Mouse (Mus musculus): Measurements from ENCODE around the gene Hpse. TPM values are rescaled to one million over a fixed set of nuclear protein-coding genes. Genes with fewer than 3 reads are reported as not detected.

Gene Hpse
- total RNA-seq, 4 experiments from 2014 or later, result 0.66 to 1.5 (median 0.75) TPM

DNA sequence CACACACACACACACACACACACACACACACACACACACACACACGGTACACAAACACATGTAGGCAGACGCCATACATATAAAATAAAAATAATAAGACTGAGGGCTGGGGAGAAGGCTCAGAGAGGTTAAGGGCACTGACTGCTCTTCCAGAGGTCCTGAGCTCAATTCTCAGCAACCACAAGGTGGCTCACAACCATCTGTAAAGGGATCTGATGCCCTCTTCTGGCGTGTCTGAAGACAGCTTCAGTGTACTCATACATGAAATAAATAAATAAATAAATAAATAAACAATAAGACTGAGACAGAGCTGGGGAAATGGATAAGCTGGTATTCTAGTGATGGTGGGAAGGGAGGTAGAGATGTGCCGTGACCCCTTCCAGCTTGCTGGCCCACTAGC lies 33.9 kb downstream of the Hpse start:
- DNase-seq, result no peak

DNA sequence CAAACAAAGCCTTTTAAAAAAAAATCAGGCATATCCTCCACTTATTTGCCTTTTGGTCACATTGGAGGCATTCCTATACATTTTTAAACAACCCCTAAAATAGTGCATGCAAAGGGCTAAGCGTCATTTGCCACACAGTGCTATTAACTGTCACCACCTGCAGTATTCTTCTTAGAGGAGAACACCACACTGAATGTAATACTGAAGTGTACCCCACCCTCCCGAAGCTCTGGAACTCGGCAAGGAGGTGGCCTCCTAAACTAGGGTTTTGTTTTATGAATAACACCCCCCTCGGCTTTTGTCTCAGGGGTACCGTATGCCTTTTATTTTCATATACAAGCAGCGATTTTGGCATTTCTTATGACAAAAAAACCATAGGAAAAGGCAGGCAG lies 39.0 kb downstream of the Hpse start:
- DNase-seq, result no peak

DNA sequence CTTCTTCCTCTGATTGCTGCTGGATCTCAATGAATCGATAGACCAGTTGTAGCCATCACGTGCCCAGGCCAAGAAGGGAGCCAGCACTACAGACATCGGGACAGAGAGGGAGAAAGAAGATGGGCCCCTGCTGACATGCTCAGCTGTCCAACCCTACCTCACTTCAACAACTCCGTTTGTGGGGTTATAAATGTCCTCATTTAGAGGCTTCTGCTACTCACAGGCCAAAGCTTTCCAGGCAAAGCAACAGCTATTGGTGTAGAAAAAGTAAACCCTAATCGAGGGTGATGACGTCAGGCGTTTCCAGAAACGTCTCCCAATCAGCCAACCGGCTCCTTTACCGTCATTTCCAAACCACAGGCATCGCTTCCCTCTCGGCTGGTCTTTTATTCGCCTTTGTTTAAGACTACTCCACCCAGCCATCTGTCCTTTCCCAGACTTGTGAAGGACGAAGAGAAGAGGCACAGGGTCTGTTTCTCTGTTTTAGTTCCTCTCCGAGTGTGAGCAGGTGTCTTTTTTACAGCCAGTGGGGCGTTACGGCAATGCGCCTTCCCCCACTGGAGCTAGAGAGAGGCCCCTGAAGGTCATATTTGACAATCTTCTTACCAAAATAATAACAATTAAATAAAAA lies 39.5 kb downstream of the Hpse start:
- DNase-seq, result no peak

DNA sequence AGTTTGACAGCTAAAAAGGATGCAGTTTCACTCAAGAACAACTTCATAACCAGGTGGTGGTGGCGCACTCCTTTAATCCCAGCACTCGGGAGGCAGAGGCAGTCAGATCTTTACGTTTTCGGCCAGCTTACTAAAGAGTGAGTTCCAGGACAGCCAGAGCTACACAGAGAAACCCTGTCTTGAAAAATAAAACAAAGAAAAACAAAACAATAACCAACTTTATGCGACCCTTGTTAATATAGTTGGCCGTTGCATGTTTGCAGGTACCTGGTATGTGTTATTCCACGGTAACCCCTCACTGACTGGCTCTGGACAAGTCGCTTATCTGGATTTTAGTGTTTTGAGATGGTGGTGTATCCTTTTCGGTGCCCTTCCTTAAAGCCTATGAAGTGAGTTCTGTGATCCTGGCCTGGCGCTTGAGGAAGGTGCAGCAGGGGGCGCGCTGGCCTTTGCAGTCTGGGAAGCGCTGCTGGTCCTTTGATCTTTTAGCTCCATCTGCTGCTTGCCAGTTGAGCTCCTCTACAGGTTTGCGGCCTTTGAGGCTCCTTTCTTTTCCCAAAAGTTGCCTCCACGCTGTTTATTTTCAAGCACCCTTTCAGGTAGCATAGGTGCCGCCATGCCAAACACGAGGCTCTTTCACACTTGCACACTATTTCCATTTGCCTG lies 44.7 kb downstream of the Hpse start, which contains the start of gene Coq2:
Coq2 (minus strand) TSS at position 430 of the 666 bp plus-strand sequence.
- DNase-seq, result peak; percentile 77

DNA sequence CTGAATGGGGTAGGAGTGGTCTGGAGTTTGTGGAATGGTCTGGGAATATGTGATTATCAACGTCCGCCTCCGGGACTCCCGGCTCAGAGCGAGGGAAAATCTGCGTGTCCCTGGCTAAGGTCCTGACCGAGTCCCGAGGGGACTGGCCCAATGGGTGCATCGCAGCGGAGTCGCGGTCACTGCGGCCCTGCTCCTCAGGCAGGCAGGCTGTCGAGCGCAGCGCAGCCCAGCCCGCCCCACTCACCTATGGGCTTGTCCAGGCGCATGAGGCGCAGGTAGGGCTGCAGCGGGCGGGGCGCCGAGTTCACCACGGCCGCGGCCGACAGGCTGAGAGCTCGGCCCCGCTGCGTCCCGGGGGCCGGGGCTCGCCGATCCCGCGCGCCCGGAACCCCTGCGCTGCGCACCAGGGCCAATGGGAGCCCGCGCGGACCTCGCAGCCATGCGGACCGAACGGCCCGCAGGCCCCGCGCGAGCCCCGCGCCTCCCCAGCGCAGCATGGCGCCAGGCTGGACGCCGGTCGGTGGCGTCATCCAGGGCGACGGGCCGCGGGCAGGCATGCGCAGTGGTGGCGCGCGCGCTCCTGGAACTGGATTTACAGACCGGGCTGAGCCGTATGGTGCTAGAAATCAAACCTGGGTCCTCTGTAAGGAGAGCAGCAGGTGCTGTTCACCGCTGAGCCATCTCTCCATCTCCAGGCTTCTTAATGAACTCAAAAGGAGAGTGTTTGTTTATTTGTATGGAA lies 45.6 kb downstream of the Hpse start:
- peak; percentile 74 for DNase-seq

DNA sequence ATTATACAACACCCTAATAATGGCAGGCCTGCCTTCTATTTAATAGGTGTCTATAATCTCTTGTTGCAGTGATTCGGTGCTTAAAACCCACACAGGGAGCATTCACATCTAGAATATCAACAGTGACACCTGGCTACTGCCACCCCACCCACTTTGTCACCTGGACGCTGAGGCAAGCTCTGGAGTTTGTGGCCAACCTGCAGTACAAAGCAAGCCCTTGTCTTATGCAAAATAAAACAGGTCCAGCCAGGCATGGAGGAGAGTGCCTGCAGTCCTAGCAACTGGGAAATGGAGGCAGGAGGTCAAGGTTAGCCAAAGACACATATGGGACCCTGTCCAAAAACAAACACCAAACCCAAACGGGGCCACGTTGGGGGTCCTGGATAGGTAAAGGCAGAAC lies 47.1 kb downstream of the Hpse start:
- DNase-seq, result no peak

DNA sequence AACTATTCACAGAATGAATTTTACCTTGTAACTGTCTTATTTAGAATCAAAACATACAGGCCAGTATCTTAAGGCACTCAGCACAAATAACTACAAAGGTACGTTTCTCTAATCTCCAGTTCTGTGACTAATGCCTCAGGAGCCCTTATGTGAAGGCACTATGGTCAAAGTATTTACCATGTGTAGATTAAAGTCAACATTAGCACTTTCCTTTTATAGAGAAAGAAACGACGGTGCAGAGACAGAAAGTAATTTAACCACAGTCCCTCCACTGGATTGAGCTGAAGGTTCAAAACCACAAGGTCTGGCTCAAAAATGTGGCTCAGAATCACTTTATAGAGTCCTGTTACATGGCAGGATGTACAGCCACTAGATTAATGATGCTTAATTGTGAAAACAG lies 47.6 kb downstream of the Hpse start:
- DNase-seq, result no peak

DNA sequence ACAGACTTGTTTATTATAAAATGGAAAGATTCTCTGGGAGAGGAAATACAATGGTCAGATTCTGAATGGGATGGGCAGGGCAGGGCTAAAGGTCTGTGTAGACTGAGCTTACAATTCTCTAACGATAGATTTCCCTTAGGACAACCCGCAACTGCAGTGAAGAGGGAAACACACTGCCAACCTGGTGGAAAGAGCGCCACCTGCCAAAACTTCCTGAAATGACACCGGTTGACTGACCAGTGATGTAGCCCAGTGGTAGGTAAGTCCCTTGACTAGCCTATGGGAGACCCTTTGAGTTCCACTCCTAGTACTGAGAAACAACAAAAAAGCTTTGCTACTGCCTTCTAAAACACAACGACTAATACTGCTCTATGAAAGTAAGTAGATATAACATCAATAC lies 48.1 kb downstream of the Hpse start:
- DNase-seq, result peak; percentile 13

DNA sequence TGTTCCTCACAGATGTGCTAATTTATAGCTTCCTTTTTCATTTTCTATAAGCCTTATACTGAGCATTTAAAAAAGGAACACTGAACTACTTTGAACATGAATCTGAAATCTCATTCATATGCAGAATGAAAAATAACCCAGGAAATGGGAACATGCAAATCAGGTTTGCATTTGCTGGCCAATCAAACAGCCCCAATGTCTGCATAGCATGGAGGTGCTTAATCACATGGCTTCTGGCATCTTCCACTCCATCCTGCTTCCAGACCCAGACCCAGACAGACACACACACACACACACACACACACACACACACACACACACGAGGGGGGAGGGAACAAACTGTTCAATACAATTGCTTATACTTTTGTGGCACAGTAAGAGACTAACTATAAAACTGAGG lies 52.6 kb downstream of the Hpse start:
- no peak for DNase-seq

DNA sequence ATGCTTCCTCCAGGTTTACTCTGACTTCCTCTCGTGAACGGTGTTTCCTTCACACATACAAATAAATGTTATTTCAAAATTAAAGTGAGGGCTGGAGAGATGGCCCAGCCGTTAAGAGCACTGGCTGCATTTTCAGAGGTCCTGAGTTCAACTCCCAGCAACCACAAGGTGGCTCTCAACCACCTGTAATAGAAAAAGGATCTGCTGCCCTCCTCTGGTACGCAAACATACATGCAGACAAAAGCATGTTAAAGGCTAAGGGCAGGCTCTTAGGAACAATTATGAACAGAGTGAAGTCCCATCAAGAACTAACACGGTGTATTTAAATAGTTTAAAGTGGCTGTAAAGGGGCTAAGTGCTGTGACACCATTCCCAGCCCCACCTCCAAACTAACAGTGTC lies 55.7 kb downstream of the Hpse start:
- DNase-seq, result no peak

DNA sequence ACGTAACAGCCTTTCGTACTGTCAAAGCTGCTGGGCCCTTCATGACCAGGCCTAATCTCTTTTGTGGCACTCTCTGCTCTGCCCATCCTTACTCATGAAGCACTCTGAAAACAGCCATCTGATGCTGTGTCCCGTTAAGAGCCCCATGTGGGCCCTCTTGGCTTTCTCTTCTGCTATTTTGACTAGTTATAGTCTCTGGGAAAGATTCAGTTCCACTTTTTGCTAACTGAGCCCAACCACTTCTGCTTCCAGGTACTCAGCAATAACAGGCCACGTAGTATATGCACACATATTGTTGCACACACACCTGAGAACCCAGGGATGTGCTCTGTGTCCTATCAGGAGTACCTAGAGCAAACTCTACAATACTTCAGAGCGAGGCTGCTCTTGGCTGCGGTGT lies 56.5 kb downstream of the Hpse start:
- DNase-seq, result no peak

DNA sequence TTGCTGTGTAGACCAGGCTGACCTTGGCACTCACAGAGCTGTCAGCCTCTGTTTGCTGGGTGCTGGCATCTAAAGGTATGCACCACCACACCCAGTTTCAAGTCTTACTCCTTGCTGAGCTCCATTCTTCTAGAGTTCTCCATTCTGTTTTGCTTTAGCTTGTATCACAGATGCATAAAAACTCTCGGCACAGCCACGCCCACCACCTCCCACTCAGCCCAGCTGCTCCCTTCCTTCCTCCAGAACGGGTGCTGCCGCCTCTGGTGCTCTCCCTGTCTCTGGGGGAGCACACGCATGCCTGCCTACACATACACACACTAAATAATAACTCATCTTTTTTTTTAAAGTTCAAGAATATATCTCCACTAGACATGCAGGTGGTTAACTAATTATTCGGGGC lies 61.1 kb downstream of the Hpse start:
- DNase-seq, result no peak

DNA sequence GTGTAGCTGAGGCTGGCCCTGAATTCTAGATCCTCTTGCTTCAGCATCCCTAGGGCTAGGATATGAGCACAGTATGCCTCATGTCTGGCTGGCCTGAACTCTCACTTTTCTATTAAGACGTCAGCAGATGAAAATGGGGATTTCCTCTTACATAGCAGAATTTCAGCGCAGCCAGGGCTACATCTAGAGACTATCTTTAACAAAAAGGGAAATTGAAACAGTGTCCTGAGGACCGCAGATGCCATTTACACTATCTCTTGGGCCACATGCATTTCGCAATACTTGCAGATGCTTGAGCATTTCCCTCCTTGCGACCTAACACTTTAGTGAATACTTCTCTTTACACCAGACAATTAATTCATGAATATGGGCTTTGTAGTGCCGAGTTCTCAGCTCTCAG lies 63.2 kb downstream of the Hpse start:
- no peak for DNase-seq

DNA sequence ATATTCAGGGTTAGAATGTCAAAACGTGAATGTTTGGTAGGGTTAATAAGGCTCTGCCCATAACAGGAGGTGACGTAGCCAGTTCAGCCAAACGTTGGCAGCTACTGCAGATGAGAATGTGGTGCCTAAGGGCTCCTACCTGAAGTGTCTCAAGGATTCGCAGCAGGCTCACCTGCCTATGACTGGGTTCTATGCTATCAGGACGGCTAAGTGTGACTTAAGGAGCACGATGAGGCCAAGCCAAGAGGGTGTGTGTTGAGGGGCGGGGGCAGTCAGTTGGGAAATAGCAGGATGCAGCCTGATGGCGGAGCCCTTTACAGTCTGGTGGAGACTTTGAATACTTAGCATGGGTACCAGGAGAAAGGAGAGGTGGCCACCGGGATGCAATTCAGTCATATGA lies 67.2 kb downstream of the Hpse start:
- no peak for DNase-seq

DNA sequence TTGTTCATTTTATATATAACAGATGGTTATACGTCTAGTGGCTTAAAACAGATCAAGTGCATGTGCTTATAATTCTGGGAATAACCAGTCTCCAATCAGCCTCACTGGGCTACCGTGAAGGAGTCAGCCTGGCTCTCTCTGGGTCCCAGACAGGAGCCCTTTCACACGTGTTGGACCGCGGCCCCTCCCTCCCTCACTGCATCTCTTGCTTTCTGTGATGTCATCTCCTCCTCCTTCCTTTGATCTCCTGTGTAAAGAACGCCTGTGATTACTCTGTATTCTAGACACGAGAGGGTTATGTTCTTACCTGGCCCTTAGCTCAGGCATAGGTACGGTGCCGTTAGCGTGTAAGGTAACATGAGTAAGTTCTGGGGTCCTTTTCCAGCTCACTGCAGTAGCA lies 68.0 kb downstream of the Hpse start:
- no peak for DNase-seq

DNA sequence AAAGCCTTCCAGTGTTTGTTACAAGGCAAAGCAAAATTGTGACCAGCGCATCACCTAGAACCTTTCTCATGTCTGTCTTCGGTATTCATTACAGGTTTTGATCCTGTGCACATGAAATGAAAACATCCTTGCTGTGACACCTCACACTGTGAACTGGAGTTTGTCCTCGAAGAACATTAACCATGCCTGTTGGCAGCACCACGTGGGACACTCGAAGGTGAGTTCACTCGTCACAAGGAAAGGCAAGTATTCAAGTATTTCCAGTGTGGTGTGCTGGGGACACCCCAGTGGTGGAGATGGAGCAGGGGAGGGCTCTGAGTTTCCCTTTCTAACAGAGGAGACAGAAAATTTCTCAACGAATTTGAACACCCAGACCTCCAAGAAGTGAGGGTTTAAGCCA lies 68.5 kb downstream of the Hpse start:
- DNase-seq, result no peak

DNA sequence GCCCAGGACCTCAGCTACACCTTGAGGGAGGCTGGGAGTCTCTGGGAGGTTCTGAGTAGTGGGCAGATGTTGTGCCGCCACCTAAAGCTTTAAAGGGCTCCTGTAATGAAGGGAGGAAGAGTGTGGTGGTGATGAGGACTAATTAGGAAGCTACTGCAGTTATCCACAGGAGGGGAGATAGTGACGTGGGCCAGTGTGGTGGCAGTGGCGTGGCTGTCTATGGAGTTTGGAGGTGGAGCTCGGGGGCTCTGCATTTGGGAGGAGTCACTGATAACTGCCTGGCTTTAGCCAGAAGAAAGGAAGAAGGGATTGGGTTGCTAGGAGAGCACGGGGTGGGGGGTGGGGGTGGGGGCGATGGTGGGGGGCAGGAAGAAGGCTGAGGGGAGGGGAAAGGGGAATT lies 71.0 kb downstream of the Hpse start:
- no peak for DNase-seq

DNA sequence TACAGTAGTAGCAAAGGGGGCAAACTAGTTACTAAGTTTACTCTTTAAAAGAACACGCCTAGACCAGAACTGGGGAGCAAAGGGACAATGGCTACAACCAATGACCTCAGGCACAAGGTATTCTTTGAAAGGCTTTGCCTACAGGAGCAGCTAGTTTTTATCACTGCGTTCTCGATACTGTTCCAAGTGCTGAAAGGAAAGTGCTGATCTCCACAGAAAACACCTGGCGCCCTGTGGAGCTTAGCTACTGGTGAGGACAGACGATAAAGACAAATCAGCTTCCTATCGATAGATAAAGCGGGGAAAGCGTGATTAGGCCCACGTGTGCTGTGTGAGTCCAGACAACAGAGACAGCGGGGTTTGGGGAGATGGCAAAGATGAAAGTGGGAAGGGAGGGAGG lies 71.5 kb downstream of the Hpse start:
- no peak for DNase-seq

DNA sequence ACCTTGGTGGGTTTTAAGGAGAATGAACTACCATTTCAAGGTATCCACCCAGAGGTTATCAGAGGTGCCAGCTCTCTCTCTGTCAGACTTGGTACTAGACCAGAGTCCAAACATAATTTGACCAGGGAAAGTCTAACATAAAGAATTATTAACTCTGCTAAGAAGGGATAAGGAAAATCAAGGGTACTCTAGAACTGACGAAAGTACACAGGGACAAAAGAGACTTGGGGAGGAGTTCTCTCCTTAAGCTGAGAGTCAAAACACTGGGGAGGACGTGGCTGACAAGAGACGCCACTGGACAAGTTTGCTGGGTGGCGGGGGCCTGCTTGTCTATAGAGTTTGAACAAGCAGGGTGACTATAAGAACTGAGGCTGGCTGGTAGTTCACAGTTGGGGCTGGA lies 73.0 kb downstream of the Hpse start:
- no peak for DNase-seq

DNA sequence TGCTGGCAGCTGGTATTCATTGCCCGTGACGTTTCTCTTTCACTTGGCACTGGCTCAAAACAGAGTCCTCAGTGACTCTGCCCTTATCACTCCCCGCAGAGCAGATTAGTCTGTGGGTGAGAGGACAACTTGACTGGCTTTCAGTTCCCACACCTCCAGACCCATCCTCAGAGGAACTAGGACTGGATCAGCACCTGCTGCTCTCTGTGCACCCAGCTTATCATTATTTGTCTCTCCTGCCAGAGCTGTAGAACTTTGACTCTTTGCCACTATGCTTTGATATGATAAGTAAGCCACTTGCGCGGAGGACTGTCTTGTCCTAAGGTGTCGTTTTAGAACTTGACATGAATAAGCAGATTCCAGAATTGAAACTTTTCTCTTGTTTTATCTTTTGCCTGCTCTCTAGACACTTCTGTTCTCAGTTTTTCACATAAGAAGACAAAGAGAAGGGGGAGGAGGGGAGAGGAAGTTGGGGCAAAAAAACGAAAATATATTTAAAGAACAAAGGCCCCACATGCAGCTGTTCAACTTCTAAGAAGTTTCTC lies 75.5 kb downstream of the Hpse start:
- peak; percentile 6 for DNase-seq

DNA sequence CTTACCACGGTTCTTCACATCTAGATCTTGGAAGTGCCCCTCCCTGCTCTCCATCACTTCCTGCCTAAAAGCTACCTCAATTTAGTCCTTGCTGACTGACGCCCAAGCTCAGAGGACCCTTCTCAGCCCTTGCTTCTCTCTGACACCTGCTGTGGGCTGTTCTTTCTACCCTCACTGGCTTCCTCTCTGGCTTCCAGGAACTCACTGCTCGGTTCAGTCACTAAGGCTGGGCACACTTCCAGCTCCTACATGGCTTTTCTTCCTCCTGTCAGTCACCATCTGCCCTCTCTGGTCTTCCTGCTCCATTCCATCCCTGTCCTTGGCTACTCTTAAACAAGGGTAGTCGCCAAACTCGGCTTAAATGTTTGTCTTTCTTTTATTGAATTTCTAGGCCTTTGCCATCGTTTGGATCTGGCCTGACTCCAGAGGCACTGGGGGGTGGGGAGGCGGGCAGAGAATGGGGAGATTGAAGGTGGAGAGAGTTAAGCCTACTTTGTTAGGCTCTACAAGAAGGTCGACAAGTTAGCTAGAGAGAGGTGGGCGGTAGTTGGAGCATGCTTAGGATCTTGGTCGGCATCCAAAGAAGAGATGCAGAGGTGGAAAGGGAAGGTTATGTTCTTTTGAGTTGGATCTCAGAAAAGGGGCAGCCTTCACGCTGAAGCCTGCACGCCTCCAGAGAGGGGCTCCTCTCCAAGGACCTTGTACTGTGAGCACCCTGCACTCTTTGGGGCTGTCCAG lies 76.1 kb downstream of the Hpse start:
- no peak for DNase-seq

DNA sequence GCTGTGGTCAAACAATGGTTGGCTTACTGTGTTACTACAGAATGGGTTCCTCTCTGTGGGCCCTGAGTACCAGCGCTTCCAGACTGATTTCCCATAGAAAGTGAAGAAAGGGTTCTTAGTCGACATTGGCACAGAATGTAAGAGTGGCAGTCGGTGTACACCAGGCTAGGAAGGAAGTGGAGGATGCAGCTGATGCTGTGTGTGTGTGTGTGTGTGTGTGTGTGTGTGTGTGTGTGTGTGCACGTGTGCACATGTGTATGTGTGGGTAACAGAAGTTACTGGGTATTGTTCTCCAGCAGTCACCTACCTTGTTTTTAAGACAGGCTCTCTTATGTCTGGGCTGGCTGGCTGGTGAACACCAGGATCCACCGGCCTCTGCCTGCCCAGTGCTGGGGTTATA lies 77.2 kb downstream of the Hpse start:
- DNase-seq, result no peak

DNA sequence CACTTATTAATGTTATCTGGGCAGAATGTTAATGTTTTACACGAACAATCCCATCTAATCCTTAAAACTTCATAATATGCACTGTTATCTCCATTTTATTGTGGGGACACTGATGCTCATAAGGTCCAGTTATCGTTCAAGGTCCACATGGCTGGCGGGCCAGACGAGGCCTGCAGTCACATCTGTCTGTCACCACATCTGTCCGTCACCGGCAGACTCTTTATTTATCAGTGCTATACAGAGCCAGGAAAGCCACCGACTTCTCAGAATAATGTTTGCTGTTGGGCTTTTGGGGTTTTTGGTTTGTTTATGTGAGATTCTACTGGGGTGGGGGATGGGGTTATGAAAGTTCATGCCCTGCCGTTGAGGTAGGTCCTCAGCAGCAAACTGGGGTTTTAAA lies 81.0 kb downstream of the Hpse start:
- DNase-seq, result no peak
